Mouse (Mus musculus): ENCODE data around the gene Stx1a. TPM values are rescaled to one million over a fixed set of nuclear protein-coding genes. Genes with fewer than 3 reads are reported as not detected.
"Not testable (repeated sequence)": the region's sequence is repeated elsewhere in the genome, so short reads cannot be mapped to it uniquely, and the experiment has no call there.

Stx1a gene
- total RNA-seq, 2 experiments from 2014 or later: 3.3 to 3.9 TPM

DNA sequence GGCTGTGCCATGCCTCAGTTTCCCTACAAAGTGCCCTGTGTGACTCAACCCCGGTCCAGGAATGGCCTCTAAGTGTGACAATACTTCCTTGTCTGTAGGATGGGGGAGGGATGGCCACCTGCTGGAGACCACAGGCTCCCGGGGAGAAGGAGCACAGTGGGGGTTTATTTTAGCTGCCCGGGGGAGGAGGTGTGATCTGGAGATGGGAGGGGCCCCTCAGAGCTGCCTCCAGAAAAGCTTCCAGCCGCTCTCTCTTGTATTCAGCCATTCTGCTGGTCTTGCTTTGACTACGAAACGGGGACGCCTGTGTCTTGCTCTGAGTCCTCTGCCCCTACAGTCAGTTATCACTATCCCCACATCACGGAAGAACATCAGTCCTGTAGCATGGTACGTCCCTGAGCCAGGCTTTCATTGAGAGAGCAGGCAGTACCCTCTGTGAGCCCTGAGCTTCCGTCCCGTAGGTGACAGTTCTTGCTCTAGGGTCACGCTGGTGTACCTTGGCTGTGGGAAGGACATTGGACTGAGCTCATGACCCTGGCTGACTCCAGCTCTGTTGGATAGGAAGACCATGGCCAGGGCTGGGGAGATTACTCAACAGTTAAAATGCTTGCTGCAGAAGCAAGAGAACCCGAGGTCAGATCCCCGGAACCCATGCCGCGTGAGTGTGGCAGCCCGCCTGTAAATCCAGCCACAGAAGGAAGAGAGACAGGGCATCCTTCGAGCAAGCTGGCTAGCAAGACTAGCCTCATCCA, 12.5 kb downstream of the Stx1a start:
- DNase-seq: no peak
- intact Hi-C loops (cut with DNase I): no loop called here

DNA sequence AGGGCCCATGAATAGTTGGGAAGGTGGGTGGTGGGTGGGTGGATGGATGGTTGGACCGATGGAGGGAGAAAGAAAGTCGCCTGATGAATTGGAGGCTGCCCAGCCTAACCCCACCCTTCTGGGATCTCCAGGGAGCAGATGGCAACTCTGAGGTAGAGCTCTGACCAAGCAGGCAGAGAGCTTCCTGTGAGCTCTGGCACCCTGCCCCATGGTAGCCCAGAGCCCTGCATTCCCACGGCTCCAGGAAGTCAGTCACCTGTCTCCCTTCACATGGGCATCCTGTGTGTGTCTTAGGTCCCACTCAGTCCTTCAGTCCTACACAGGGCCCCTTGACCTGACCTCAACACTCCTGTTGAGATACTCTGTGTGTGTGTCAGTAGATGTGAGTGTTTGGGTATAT, 14.7 kb downstream of the Stx1a start:
- intact Hi-C loops (cut with DNase I): no loop called here
- DNase-seq: no peak

- DNase-seq: no peak
- intact Hi-C loops (cut with DNase I): no loop called here
These were observed 16.3 kb downstream of the Stx1a start for GRCm38 (mm10) chr5:135039541-135039940.

- no peak for DNase-seq
- intact Hi-C loops (cut with DNase I): no loop called here
These were observed 16.8 kb downstream of the Stx1a start for GRCm38 (mm10) chr5:135040059-135040458.

DNA sequence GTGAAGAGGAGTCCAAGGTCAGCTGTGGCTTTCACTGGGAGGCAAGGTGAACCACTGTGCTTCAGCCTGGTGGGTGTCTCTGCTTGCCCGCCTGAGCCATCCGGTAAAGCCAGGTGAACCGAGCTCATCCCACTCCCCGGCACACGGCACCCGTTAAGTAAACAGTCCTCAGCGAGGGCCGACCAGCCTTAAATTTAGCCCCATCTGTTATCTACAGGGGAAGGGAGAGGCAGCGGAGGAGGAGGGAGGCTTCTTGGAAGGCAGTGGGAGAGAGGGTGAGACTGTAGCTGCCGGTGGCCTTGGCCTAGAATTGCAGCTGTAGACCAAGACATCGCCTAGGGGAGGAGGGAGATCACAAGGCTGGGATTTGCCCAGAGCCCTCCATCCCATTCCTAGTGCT, 17.5 kb downstream of the Stx1a start:
- no peak for DNase-seq
- intact Hi-C loops (cut with DNase I): no loop called here

DNA sequence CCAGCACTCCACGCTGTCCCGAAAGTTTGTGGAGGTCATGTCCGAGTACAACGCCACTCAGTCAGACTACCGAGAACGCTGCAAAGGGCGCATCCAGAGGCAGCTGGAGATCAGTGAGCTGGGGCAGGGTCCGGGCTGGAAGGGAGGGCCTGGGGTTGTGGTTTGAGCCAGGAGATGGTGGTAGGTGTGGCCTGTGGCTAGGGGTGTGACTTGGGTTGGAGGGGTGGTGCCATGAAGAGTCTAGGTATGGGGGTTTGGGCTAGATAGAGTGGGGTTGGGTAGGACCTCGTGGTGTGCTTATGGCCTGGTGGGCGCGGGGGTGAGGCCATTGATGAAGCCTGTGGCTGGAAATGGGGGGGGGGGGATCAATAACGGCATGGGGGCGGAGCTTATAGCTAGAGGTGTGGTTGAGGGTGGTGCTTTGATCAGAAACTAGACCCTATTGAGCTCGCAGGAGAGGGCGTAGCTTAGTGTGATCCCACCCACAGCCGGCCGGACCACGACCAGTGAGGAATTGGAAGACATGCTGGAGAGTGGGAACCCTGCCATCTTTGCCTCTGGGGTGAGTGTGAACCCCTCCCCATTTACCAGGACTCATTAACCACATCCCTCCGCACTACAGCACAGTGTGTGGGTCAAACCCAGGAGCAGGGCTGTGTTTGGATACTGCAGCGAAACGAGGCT, 19.0 kb downstream of the Stx1a start:
- intact Hi-C loops (cut with DNase I): no loop called here
- DNase-seq: no peak

DNA sequence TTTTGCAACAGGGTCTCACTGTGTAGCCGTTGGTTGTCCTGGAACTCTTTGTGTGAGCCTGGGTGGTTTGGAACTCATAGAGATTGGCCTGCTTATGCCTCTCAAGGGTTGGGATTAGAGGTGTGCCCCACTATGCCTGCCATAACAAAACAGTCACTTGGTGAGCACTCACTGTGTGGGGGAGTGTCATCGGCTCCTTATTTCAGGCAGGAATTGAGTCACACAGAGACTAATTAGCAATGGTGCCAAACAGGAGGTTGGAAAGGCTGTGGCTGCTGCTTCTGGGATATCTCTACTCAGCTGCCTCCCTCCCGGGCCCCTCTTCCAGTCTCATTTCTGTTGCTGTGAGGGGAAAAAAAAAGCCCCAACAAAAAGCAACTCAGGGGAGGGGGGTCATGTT, 21.3 kb downstream of the Stx1a start:
- intact Hi-C loops (cut with DNase I): no loop called here
- DNase-seq: no peak

GRCm38 (mm10) chr5:135048539-135048938, 25.3 kb downstream of the Stx1a start:
- intact Hi-C loops (cut with DNase I): no loop called here
- no peak for DNase-seq

DNA sequence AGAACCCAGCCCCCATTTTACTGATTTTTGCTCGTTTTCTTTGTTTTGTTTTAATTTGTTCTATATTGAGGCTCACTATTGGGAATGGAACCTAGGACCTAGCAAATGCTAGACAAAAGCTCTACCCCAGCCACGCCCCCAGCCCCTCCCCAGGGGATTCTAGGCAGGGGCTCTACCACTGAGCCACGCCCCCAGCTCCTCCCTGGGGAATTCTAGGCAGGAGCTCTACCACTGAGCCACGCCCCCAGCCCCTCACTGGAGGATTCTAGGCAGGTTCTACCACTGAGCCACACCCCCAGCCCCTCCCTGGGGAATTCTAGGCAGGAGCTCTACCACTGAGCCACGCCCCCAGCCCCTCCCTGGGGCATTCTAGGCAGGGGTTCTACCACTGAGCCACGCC, 26.0 kb downstream of the Stx1a start:
- DNase-seq; intact Hi-C loops (cut with DNase I): not testable (repeated sequence)

- intact Hi-C loops (cut with DNase I): no loop called here
- DNase-seq: no peak
These were observed 30.1 kb downstream of the Stx1a start for GRCm38 (mm10) chr5:135053356-135053755.

GRCm38 (mm10) chr5:135063629-135064381, 40.5 kb downstream of the Stx1a start, which contains the start of gene Dnajc30:
Gene Dnajc30, plus strand, starts transcription at chr5:135064202.
- DNase-seq: peak; percentile 97
- intact Hi-C loops (cut with DNase I): loop anchor here (2.0 kb wide), 1 partner anchor 49 kb away; no protein-coding TSS in a partner anchor

GRCm38 (mm10) chr5:135064382-135064766, 41.1 kb downstream of the Stx1a start:
- no peak for DNase-seq
- intact Hi-C loops (cut with DNase I): loop anchor here (2.0 kb wide), 1 partner anchor 50 kb away; no protein-coding TSS in a partner anchor

DNA sequence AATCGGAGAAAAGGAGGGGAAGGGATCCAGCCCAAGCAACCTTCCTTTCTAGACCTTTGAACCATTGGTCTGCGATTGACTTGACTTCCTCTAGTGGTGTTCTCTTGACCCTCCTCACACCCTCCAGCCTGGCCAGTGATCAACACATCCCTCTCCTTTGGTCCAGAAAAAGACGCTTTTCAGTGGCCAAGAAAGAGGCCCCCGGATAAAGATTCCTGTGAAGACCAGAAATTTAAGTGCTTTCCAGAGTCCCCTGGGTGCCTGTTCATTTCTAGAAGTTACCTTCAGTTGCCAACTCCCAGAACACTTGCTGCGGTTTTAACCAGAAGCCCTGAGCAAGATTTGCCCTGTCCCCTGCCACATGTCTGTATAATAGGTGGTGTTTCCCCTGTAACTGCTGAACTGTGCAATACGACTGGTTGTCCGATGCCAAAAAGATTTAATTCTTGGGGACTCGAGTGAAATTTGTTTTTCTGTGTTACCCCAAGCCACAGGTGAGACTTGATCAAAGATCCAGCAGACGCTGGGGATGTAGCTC, 41.7 kb downstream of the Stx1a start, which contains the start of gene Bud23:
Gene Bud23 (minus strand): TSS at position 51 of the 538 bp plus-strand sequence.
- intact Hi-C loops (cut with DNase I): loop anchor here (2.0 kb wide), 1 partner anchor 50 kb away; no protein-coding TSS in a partner anchor
- not testable (repeated sequence) for DNase-seq

- no peak for DNase-seq
- intact Hi-C loops (cut with DNase I): no loop called here
These were observed 42.7 kb downstream of the Stx1a start for GRCm38 (mm10) chr5:135066008-135066407.

DNA sequence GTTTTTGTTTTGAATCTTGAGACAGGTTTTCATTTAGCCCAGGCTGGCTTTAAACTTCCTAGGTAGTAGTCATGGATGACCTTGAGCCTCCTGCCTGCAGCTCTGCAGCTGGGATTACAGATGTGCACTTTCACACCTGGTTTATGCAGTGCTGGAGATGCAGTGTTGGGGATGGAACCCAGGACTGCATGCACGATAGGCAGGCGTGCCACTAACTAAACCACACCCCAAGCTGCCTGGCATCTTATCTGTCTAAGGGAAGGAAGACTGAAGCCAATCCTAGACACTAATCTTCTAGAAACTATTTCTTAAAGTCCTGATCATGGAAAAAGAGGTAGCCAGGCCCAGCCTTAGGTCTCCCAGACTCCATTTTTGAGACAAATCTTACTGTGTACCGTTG, 47.2 kb downstream of the Stx1a start:
- intact Hi-C loops (cut with DNase I): no loop called here
- no peak for DNase-seq

DNA sequence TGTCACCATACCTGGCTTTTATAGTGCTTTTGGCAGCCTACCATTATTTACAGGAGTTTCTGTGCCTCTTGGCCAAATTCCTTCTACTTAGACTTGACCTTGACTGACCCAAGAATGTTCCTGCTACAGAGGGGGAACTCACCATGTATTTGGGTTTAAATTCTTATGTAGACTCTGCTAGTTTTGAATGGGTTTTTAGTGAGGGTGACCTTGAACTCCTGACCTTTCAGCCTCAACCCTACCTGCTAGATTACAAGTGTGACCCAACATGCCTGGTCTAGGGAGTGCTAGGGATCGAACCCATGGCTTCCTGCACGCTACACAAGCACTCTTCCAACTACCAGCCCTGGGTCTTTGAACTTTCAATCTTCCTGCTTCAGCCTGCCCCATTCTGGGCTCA, 48.8 kb downstream of the Stx1a start:
- no peak for DNase-seq
- intact Hi-C loops (cut with DNase I): no loop called here

DNA sequence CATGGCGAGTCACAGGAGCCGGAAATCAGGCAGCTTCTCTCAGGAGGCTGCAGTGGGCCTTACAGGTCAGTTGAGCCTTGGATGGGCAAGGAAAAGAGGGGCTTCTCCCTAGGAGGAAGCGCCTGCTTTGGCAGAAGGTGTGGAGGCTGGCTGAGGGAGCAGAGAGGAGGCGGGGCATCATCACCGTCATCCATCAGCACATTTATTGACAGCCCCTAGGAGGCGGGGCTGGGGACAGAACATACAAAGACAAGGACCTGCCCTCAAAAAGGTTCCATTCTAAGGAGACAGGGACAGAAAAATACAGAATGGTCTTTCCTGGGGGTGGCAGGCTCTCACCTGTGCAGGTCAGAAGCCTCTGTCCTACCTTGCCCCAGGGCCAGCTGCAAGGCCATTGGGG, 49.4 kb downstream of the Stx1a start:
- DNase-seq: no peak
- intact Hi-C loops (cut with DNase I): no loop called here

- no peak for DNase-seq
- intact Hi-C loops (cut with DNase I): no loop called here
These were observed 50.3 kb downstream of the Stx1a start for GRCm38 (mm10) chr5:135073349-135074150.

- no peak for DNase-seq
- intact Hi-C loops (cut with DNase I): loop anchor here (2.0 kb wide), 1 partner anchor 61 kb away; no protein-coding TSS in a partner anchor
These were observed 52.4 kb downstream of the Stx1a start for GRCm38 (mm10) chr5:135075655-135076054.

- intact Hi-C loops (cut with DNase I): loop anchor here (2.0 kb wide), 1 partner anchor 62 kb away; no protein-coding TSS in a partner anchor
These were observed 53.1 kb downstream of the Stx1a start for GRCm38 (mm10) chr5:135076368-135076767.

More at GRCm38 (mm10) chr5:135076368-135076767, 53.1 kb downstream of the Stx1a start:
- no peak for DNase-seq
